Mouse (Mus musculus) right cerebral cortex, postnatal 25 days (tissue): Measurements from ENCODE around the gene Pirt.

ENCODE experiments used
- DNase-seq: peaks from one replicate; pipeline ENCODE4 v3.0.0; 2022

The Pirt gene

DNA sequence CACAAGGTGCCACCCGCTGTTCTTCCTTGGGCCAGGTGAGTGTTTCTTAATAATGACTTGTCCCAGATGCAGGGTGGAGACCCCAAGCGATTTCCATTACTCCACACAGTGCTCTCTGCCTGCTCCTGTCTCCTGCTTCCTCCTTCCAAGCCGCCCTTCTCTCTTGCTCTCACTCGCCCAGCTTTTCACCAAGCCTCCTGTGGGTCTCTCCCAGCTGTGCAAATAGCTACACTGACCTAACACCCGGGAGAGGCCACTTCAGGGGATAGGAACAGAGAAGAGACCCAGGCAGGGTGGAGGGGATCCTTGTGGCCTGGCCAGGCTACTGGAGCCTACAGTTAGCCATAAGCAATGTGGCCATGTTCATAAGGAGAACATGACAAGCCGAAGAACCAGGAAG, 35.1 kb downstream of the Pirt start:
- no peak for DNase-seq

DNA sequence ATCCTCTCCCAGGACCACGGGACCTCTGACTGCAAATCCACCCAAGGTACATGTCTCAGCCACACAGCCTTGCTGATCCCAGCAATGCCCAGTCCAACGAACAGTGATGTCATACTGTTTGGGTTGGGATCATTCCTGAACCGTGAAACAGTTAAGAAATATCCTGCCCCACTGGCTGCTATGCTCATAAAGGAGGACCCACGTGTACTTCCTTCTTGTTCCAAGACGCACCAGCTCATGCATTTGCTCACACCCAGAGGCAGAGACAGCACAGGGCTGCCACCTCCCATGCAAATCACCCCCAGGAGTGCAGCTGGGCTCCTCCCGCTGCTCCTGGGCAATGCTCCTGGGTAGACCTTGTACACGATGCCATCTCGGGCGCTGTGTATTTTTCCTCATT, 44.5 kb downstream of the Pirt start, which contains the start of gene Tmem238l:
Gene Tmem238l (plus strand): TSS at position 336 of the 400 bp plus-strand sequence.
- DNase-seq, result no peak

DNA sequence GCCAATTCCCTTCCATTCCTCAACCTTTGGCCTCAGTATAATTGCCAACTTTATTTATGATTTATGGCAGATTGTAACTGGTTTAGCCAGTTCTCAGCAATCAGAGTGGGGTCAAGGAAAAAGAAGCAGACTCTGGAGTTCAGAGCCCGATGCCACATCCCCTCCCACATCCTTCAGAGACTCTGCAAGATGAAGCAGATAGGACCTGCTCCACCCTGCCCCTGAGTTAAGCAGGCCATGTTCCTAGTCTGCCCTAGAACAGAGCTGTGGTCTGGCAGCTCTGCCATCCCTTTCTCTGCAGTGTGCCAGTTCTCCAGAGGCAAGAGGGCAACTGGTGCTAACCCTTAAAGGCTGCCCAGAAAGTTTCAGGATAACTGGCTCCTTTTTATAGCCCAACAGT, 49.0 kb downstream of the Pirt start:
- no peak for DNase-seq

DNA sequence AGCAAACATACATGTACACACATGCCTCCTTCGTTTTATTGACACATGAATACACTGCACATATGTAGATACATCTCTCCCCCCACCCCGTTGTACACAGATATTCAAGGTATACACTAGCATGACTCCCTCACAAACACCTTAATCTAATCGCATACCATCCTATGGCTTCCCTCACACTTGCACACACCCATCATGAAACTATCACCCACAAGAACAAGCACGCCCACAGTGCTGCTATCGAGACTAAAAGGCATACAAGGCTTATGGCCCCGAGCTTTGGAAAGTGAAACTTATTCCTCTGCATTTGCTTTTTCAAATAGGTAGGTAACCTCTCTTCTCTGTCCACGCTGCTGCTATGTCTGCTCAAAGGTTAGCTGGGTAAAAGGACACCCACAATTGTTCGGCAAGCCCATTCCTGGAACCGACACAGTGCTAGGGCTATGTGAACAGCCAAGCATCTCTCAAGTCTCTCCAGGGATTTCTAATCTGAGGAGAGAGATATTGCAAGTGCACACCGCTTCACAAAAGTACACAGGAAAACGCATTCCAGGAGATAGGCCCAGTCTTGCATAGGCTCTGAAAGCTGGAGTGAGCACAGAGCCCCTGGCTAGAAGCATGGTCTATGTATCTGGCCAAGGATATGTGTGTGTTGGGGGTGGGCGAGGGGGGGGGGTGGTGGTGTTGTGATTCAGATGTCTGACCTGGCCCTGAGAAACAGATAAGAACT, 49.8 kb downstream of the Pirt start:
- DNase-seq, result no peak

DNA sequence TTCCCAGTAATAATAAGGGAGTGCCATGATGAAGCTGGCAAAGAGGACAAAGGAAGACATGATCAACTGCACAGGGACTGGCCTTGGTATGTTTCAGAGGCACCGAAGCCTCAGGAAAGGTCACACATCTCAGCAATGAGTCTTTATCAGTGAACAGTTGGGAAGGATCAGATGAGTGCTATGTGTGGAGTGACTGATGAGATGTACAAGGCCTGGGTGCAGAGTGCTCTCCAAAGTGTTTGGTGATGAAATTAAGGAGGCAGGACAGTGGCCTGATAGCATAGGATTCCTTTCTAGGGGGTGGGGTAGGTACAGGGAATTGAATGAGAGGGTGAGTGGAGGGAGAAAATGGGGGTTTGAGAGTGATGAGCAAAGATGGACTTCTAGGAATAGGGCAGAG, 51.7 kb downstream of the Pirt start:
- no peak for DNase-seq

DNA sequence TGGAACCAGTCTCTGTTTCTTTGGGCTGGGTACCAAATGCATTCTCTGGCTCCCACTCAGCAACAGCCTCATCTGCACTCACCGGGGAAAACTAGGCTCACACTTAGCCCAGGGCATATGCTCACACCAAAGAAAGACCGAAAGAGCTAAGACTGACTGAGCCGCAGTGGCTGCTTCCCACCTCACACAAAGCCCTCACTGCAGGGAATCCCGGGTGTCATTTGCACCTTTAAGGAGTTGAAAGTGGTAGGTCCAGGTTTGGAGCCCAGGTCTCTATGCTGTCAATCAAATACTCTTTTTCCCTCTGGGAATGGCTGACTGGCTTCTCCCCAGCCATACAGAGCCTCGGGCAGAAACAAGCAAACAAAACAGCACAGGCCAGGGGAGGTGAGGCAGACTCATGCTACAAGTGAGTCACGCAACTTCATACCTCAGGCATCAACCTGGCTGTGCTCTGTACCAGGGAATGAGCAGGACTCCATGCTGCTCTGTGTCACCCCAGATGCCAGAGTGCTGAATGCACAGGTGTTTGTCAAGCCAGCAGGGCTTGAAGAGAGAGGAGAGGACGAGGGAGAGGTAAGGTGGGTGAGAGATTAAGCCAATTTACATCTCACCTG, 54.8 kb downstream of the Pirt start:
- no peak for DNase-seq

DNA sequence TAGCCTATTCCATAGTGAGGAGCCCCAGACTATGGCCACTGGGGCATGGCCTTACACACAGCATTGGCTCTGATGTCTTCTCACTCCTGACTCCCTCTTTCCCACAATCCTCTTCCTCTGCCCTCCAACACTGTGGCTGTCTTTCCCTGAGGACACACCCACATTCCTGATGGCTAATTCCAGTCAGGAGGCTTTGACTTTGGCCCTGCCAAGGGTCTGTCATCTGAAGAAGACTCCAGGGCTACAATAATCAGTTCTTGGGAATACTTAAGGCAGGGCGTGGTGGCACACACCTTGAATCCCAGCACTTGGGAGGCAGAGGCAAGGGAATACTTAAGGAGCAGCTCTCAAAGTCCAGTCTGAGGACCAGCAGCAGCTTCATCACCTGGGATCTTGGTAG, 56.8 kb downstream of the Pirt start:
- DNase-seq, result no peak

DNA sequence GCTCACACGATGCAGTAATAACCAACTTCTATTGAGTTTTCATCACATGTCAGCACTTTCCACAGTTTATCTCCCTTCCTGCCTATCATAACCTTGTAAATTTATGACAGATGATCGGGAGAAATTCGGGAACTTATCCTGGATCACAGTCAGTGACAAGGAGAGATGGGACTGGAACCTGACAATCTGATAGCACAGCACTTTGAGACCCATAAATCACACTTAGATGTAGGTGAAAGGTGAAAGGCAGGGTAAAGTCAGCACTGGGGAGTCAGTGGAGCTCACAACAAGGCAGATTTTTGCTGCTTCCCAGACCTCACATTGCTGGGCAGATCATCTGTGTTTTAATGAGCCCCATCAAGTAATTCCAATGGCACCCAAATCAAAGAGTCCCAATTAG, 61.7 kb downstream of the Pirt start:
- no peak for DNase-seq

DNA sequence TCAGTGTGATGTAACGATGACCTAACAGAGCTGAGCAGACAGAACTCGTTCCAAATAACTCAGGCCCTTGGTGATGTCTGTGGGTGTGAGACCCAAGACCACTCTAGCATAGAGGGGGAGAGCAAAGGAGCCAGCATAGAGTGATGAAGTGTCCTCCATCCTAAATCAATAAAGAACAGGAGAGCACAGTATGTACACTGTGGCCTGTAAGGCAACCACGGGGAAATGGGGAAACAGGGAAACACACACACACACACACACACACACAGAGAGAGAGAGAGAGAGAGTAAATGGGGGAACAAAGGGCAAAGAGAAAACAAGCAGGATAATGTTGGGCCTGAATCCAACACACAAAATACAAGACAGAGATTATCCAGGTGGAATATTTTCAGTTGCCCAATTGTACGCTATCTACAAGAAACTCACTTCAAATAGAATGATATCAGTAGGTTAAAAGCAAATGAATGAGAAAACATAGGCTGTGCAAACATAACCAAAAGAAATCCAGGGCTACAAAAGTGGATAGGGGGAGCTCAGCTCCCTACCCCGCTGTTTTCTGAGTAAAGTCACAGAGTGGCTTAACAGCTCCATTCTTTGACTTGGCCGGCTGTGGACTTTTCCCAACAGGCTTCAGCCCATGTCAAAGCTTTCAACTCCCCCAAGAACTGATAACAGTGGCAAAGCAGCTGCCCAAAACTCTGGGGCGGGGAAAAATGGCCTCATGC, 64.0 kb downstream of the Pirt start:
- no peak for DNase-seq
